Mouse (Mus musculus) bone marrow macrophage, adult 2 months (primary cell): ENCODE results near the gene Zc2hc1b. TPM values are rescaled to one million over a fixed set of nuclear protein-coding genes. Genes with fewer than 3 reads are reported as not detected.

ENCODE experiments used
- H3K27ac ChIP-seq: 2 replicates; pipeline ENCODE4 v1.5.1; 2012; ENCODE audit warnings: low read depth, low read length; ENCODE audit not compliant: insufficient read depth
- H3K4me1 ChIP-seq: 2 replicates; pipeline ENCODE4 v1.6.1; 2012; ENCODE audit warnings: low read length; ENCODE audit not compliant: control insufficient read depth, insufficient read depth
- H3K4me3 ChIP-seq: 2 replicates; pipeline ENCODE4 v1.5.1; 2012; ENCODE audit warnings: mild to moderate bottlenecking, low read length, moderate library complexity; ENCODE audit not compliant: insufficient read depth
- CTCF ChIP-seq: IDR thresholded peaks from 2 replicates; pipeline ENCODE4 v1.5.1; 2012; ENCODE audit warnings: low read depth, mild to moderate bottlenecking, low read length, moderate library complexity
- POLR2A ChIP-seq: IDR thresholded peaks from 2 replicates; pipeline ENCODE4 v1.6.1; 2012; ENCODE audit warnings: mild to moderate bottlenecking, low read depth, low read length, borderline replicate concordance
- polyA plus RNA-seq: library from polyadenylated mRNA; stranded (reverse); fragments of >200 nt; gene quantifications from 2 replicates; pipeline ENCODE4 v1.2.4, GENCODE M21; 2012; ENCODE audit not compliant: missing spikeins, insufficient read depth, insufficient read length

Gene Zc2hc1b
- polyA plus RNA-seq, 1 experiment: not detected

DNA sequence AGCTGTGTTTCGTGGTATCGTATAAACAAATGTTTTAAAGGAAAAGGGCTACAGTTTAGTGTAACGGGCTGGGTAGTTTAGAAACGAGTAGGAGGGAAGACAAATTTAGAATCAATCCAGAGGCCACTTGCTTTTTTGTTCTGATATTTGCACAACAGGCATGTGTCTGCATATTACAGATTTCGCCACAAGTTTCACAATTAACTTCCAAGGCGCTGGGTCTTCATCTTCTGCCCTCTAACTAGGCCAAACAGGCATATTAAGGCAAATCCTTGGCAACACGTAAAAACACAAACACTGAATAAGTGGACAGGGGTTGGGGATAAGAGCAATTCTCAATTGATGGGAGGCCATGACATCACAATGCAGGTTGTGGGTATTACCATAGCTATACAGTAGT lies 2.0 kb downstream of the Zc2hc1b start:
- Histone ChIP-seq H3K27ac (no peak overlapping the region), H3K4me1 (no peaks in the 10 kb centered on the region), H3K4me3 (no peak overlapping the region)
- TF ChIP-seq POLR2A (no peak), CTCF (no peak)

- TF ChIP-seq POLR2A (no peak), CTCF (no peak)
- no peaks in the 10 kb centered on the region for H3K4me1 ChIP-seq
- no peak overlapping the region for H3K27ac ChIP-seq
- H3K4me3 ChIP-seq: no peak overlapping the region
Observed at GRCm38 (mm10) chr10:13172798-13173221, 5.0 kb downstream of the Zc2hc1b start.

- TF ChIP-seq POLR2A: no peak
- Histone ChIP-seq H3K4me3 (no peak overlapping the region), H3K27ac (no peak overlapping the region), H3K4me1 (no peaks in the 10 kb centered on the region)
Observed at GRCm38 (mm10) chr10:13171461-13171860, 6.4 kb downstream of the Zc2hc1b start.

DNA sequence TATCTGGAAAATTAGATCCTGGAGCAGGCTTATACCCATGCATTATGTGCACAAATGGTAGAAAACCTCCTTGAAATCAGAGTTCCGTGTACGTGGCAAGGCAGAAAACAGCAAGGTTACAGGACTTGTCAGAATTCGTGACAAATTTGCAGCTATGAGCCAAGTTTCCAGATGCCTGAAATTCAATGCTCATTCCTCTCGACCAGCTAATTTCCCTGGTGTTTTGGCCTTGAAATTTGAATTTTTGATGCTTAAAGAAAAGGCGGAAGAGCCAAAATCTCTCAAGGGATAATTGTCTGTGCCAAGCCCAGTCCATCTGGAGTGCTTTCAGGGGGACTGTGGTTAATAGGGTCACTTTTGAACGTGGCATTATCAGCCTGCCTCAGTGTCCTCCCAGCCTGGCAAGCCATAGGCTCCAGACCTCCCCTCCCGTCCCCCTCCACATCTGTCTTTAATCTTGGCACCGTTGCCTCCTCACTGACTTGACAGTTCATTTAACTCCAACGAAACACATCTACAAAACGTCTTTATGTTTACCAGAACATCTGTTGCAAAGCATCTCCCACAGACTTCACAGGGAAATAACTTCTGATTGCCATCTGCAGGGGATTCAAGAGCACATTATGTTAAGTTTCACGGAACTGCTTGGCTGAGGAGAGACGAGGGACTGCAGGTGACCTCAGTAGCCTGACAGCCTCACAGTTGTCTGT lies 6.9 kb downstream of the Zc2hc1b start:
- TF ChIP-seq POLR2A (no peak), CTCF (no peak)
- Histone ChIP-seq H3K4me1 (no peaks in the 10 kb centered on the region), H3K4me3 (no peak overlapping the region), H3K27ac (no peak overlapping the region)

DNA sequence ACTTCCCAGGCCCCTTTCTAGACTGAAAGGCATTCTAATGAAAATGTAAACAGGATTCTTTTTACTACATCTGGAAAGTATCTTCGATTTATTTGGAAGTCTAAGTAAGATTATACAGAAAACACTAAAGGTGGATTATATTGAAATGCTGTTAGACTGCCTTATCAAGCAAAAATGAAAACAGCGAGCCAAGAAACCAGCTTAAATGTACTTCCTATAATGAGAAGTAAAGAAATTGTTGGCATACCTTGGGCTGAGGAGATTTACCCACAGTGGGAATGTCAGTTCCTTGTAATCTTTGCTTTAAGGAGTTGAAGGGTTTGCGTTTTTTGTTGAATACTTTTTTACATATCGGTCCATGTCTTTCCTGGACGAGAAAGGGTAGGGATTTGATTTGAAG lies 9.4 kb downstream of the Zc2hc1b start:
- TF ChIP-seq POLR2A: no peak
- no peak for TF ChIP-seq CTCF
- no peaks in the 10 kb centered on the region for H3K4me1 ChIP-seq

GRCm38 (mm10) chr10:13162031-13162430 lies 15.8 kb downstream of the Zc2hc1b start:
- H3K4me1 ChIP-seq: no peaks in the 10 kb centered on the region
- H3K4me3 ChIP-seq: no peak overlapping the region
- H3K27ac ChIP-seq: no peak overlapping the region
- TF ChIP-seq CTCF: no peak
- TF ChIP-seq POLR2A: no peak

More for the DNA sequence above, 9.4 kb downstream of the Zc2hc1b start:
- Histone ChIP-seq H3K4me3 (no peak overlapping the region), H3K27ac (no peak overlapping the region)

GRCm38 (mm10) chr10:13160913-13161312 lies 16.9 kb downstream of the Zc2hc1b start:
- Histone ChIP-seq H3K4me3 (no peak overlapping the region), H3K27ac (no peak overlapping the region), H3K4me1 (no peaks in the 10 kb centered on the region)
- TF ChIP-seq POLR2A (no peak), CTCF (no peak)

- no peak overlapping the region for H3K4me3 ChIP-seq
- no peaks in the 10 kb centered on the region for H3K4me1 ChIP-seq
- no peak for TF ChIP-seq CTCF
- TF ChIP-seq POLR2A: no peak
- H3K27ac ChIP-seq: no peak overlapping the region
Observed at GRCm38 (mm10) chr10:13155377-13155776, 22.4 kb downstream of the Zc2hc1b start.

- Histone ChIP-seq H3K4me3 (no peak overlapping the region), H3K27ac (no peak overlapping the region), H3K4me1 (no peaks in the 10 kb centered on the region)
- TF ChIP-seq CTCF (no peak), POLR2A (no peak)
Observed at GRCm38 (mm10) chr10:13152811-13153364, 24.9 kb downstream of the Zc2hc1b start.

GRCm38 (mm10) chr10:13151353-13151752 lies 26.5 kb downstream of the Zc2hc1b start:
- Histone ChIP-seq H3K27ac (no peak overlapping the region), H3K4me3 (no peak overlapping the region), H3K4me1 (no peaks in the 10 kb centered on the region)
- TF ChIP-seq CTCF: no peak
- TF ChIP-seq POLR2A: no peak
